Mouse (Mus musculus) right cerebral cortex, postnatal 4 days (tissue): ENCODE measurements around the gene Bzw1.
"Not testable (repeated sequence)": the region's sequence is repeated elsewhere in the genome, so short reads cannot be mapped to it uniquely, and the experiment has no call there.

Source experiments
- DNase-seq: peaks from one replicate; pipeline ENCODE4 v3.0.0-alpha.2; 2022

The Bzw1 gene

GRCm38 (mm10) chr1:58392652-58393283 is at the start of gene Bzw1:
TSS of gene Bzw1 (plus strand) at chr1:58392898.
- peak; percentile 92 for DNase-seq

GRCm38 (mm10) chr1:58343861-58344260 is 48.8 kb upstream of the Bzw1 start:
- DNase-seq: no peak

- DNase-seq: no peak
These were observed 48.1 kb upstream of the Bzw1 start for GRCm38 (mm10) chr1:58344570-58344969.

- no peak for DNase-seq
These were observed 46.5 kb upstream of the Bzw1 start for GRCm38 (mm10) chr1:58346159-58346558.

- DNase-seq: no peak
These were observed 44.0 kb upstream of the Bzw1 start for GRCm38 (mm10) chr1:58348712-58349111.

- no peak for DNase-seq
These were observed 39.3 kb upstream of the Bzw1 start for GRCm38 (mm10) chr1:58353238-58353893.

- DNase-seq: peak; percentile 6
These were observed 33.5 kb upstream of the Bzw1 start for GRCm38 (mm10) chr1:58358958-58359901.

- no peak for DNase-seq
These were observed 30.4 kb upstream of the Bzw1 start for GRCm38 (mm10) chr1:58362296-58362695.

- no peak for DNase-seq
These were observed 28.1 kb upstream of the Bzw1 start for GRCm38 (mm10) chr1:58364551-58364950.

GRCm38 (mm10) chr1:58365829-58366228 is 26.9 kb upstream of the Bzw1 start:
- no peak for DNase-seq

GRCm38 (mm10) chr1:58366737-58367471 is 25.8 kb upstream of the Bzw1 start:
- DNase-seq: no peak

GRCm38 (mm10) chr1:58369716-58370115 is 23.0 kb upstream of the Bzw1 start:
- DNase-seq: no peak

- not testable (repeated sequence) for DNase-seq
These were observed 18.4 kb upstream of the Bzw1 start for GRCm38 (mm10) chr1:58374266-58374665.

GRCm38 (mm10) chr1:58375574-58376147 is 17.0 kb upstream of the Bzw1 start:
- DNase-seq: no peak

- DNase-seq: no peak
These were observed 10.0 kb upstream of the Bzw1 start for GRCm38 (mm10) chr1:58382586-58383281.

- no peak for DNase-seq
These were observed 1.1 kb upstream of the Bzw1 start for GRCm38 (mm10) chr1:58391421-58392267.

- DNase-seq: no peak
These were observed 438 bp upstream of the Bzw1 start for GRCm38 (mm10) chr1:58392268-58392651.

GRCm38 (mm10) chr1:58393284-58394195 is 842 bp downstream of the Bzw1 start:
- peak; percentile 32 for DNase-seq

GRCm38 (mm10) chr1:58395341-58395740 is 2.6 kb downstream of the Bzw1 start:
- DNase-seq: no peak

- DNase-seq: no peak
These were observed 3.5 kb downstream of the Bzw1 start for GRCm38 (mm10) chr1:58396179-58396578.
